Mouse (Mus musculus) mammary gland, adult 2 months (tissue): Measurements from ENCODE around the gene Evx2. TPM values are rescaled to one million over a fixed set of nuclear protein-coding genes. Genes with fewer than 3 reads are reported as not detected.

Experiments used
- polyA plus RNA-seq: library from polyadenylated mRNA; depleted of rRNA; stranded (reverse); fragments of >200 nt; gene quantifications from 2 replicates; pipeline ENCODE4 v1.2.3, GENCODE M21; 2012; ENCODE audit warnings: low replicate concordance; rRNA removed

Evx2 gene
- polyA plus RNA-seq, result not detected in 2 replicates

DNA sequence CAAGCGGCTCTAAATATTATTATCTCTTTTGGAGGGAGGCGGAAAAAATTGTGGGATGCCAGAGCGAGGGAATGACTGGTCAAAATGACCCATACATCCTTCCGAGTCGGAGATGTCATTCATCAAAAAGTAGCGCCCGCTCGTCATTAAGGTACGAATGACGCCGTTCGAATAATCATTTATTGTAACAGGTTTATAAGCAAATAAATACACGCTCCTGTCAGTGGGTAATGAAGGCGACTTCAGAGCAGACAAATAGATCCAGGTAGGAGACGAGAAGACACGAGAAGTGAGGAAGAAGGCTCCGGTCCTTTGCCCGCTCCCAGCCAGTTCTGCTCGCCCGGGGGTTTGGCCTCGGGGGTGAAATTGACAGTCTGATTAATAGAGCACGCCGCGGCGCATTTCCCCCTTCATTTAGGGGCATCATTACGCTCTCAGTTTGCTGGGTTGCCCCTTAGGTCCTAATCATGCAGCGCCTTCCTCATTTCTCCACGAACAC, at the start of gene Evx2:
Gene Evx2, minus strand, starts transcription at position 51 of the 499 bp plus-strand sequence.

DNA sequence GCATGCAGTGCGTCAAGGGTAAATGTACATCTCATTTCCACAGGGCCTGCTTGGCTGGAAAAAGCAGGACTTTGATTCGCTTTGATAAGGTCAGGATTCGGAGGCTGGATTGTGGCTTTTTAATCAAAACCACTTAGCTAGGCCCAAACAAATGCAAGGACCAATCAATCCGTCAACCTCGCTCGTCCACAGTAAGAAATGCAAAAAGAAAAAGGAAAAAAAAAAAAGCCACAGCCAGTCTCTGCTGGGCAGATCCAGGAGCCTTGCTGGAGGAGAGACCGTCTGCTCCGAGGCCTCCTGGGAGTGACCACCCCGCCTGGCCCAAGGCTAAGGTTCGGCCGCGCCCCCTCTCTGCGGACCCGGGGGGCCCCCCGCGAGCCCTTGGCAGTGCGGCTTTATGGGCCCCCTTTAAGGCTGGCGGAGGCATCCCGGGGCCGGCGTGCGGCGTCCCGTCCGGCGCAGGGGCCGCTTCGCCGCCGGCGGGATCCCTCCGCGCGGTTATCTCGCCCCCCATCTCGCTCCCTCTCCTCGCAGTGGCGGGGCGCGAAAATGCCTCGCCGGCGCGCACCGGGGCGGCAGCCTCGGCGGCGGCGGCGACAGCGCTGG, 45.1 kb upstream of the Evx2 start, which contains the start of gene Hoxd8:
Gene Hoxd8, plus strand, starts transcription at position 223 of the 606 bp plus-strand sequence.

DNA sequence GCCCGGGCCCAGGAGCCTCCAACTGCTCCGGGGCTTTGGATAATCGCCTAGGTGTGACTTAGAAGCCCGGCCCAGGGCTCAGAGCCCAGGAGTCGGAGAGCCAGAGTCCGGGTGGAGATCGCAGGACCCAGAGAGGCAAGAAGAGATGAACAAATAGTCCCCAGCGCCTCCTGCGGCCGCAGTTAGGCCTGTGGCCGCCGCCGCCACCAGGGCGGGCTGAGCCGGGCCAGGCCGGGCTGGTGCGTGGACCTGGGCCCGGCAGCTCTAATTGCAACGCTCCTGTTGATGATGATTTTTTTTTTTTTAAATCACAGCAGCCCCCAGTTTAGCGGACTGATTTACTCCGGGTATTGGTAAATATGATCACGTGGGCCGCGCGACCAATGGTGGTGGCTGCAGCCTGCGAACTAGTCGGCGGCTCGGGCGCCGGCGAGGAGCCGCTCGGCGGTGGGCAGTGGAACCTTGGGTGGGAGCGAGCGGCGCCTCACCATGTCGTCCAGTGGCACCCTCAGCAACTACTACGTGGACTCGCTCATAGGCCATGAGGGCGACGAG, 38.3 kb upstream of the Evx2 start, which contains the start of gene Hoxd9:
Gene Hoxd9, plus strand, starts transcription at position 161 of the 555 bp plus-strand sequence.

DNA sequence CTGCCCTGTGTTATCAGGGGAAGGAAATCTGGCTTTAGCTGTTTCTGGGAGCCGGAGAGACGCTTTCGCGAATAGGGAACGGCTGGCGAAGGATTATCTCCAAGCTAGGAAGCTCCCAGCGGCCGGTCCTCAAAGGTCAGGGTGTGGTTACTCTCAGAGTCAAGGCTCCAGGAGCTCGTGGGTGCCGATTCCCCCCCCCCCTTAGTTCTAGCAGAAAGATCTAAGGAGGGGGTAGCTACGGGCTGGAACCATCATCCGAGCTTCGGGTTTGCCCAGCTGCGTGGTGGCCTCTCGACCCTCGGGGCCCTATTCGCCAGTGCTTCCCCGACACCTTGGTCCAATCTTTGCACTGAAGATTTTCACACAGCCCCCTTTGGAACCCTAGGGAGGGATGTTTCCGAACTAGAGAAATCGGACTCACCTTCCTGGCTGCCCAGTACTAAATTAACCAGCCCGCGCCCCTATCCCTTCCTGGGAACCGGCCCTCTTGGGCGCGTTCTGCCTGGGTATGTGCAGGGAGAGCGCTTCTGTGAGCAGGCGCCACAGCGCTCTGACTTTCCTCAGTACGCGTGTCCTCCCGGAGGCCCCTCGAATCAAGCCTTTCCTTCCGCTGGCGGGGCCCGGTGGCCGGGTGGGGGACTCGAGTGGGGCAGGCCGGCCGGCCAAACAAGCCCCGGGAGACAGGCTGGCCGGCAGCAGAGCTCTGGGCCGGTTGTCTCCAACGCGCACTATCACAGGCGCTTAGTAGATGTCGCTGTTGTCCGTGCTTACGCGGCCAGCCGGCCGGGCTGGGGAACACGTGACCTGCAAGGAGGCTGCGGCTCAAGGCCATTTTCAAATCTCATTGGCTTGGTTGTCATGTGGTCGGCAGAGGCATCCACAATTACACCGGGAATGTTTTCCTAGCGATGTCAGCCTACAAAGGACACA, 31.9 kb upstream of the Evx2 start, which contains the start of gene Hoxd10:
Gene Hoxd10, plus strand, starts transcription at position 903 of the 930 bp plus-strand sequence.

DNA sequence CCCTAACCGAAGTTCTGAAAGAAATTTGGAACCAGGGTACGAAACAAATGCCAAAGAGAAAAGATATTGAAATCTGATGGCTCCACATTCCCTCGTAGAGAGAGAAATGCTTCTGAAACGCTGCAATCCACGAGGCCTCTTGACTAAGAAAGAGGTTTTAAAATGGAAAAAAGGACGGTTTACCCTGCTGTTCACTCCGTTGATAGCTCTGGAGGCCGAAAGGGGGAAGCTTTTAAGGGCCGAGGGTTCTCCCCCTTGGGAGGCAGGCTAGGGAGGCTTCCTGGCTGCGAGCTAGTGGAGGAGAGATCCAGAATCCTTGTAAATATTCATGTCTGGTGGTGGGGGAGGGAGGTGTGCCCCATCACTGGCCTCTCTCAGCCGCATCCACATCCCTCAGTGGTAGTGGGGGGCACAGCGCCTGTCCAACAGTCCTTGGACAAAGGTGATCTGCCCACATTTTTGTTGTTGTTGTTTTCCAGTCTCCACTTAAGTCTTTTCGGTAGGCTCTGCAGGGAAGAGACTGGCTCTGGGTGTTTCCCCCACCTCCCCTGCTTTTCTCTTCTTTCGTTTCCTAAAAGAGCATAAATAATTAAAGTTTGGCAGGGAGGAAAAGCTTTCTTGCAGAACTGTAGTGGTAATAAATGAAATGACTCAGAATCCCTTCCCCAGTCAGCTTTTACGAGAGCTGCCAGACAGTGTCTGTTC, 19.7 kb upstream of the Evx2 start, which contains the start of gene Hoxd11:
Gene Hoxd11, plus strand, starts transcription at position 667 of the 705 bp plus-strand sequence.

DNA sequence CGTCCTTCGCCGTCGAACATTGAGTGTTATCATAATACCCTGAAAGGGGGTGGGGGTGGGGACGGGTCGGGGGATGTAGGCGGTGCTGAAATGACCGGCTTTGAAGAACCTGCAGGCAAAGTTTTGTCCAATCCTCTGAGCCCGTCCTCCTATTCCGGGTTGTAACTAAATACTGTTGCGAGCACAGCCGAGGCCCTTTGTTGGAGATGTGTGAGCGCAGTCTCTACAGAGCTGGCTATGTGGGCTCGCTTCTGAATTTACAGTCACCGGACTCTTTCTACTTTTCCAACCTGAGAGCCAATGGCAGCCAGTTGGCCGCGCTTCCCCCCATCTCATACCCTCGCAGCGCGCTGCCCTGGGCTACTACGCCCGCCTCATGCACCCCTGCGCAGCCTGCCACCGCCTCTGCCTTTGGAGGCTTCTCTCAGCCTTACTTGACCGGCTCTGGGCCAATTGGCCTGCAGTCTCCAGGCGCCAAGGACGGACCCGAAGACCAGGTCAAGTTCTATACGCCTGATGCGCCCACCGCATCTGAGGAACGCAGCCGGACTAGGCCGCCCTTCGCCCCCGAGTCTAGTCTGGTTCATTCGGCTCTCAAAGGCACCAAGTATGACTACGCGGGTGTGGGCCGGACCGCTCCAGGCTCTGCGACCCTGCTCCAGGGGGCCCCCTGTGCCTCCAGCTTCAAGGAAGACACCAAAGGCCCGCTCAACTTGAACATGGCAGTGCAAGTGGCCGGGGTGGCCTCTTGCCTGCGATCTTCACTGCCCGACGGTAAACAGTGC, 15.7 kb upstream of the Evx2 start, which contains the start of gene Hoxd12:
Gene Hoxd12, plus strand, starts transcription at position 133 of the 785 bp plus-strand sequence.

DNA sequence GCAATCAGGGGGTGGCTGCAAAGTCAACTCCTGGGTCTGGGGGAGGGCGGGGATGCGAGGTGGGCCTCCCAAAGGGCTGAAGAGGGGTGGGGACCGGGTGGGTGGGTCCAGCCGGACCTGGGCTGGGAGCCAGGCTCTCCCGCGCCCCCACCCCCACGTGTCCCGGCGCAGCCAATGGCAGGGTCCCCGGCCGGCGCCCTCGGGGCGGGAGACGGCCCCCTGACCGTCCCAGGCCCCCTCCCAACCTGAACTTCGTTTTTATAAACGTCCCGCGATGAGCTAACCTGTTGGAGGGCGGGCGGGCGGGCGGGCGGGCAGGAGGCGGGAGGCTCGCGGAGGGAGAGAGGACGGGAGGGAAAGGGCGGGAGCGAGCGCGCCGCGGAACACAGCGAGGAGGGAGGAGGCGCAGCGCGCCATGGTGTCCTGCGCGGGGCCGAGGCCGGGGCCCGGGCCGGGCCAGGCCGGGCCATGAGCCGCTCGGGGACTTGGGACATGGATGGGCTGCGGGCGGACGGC, 8.5 kb upstream of the Evx2 start, which contains the start of gene Hoxd13:
Gene Hoxd13, plus strand, starts transcription at position 469 of the 516 bp plus-strand sequence.

Other genes starting within 250 kb of the Evx2 start
- 4.4 and 8.6 TPM in 2 replicates for gene Lnpk, start 80.1 kb downstream of the Evx2 start, polyA plus RNA-seq
- not detected in 2 replicates for gene Hoxd13, start 8.8 kb upstream of the Evx2 start, polyA plus RNA-seq
- not detected in 2 replicates for gene Hoxd12, start 15.5 kb upstream of the Evx2 start, polyA plus RNA-seq
- not detected in 2 replicates for gene Hoxd11, start 20.0 kb upstream of the Evx2 start, polyA plus RNA-seq
- 0.22 and 0.79 TPM in 2 replicates for gene Hoxd10, start 32.4 kb upstream of the Evx2 start, polyA plus RNA-seq
- gene Hoxd9, start 38.2 kb upstream of the Evx2 start, polyA plus RNA-seq, result 4.1 and 8.7 TPM in 2 replicates
- gene Hoxd8, start 45.1 kb upstream of the Evx2 start, polyA plus RNA-seq, result 12.1 and 14.3 TPM in 2 replicates
- 4.1 and 4.8 TPM in 2 replicates for gene Hoxd3, start 52.4 kb upstream of the Evx2 start, polyA plus RNA-seq
- 8.3 and 29.3 TPM in 2 replicates for gene Hoxd4, start 52.4 kb upstream of the Evx2 start, polyA plus RNA-seq
- gene Gm28230, start 67.2 kb upstream of the Evx2 start, polyA plus RNA-seq, result 1.6 and 2.1 TPM in 2 replicates
- not detected in 2 replicates for gene Hoxd1, start 103.4 kb upstream of the Evx2 start, polyA plus RNA-seq
- 42.8 and 49.0 TPM in 2 replicates for gene Mtx2, start 166.2 kb upstream of the Evx2 start, polyA plus RNA-seq